Mouse (Mus musculus): ENCODE results near the gene Strbp. TPM values are rescaled to one million over a fixed set of nuclear protein-coding genes. Genes with fewer than 3 reads are reported as not detected.

Strbp gene
- polyA plus RNA-seq, 1 experiment from 2014 or later, result 57.2 TPM

- no peaks in the 10 kb centered on the region for H3K9me3 ChIP-seq (ENCODE audit: control insufficient read depth, low read length)
- H3K4me3 ChIP-seq (ENCODE audit: low read length), result peak within 1 kb of the TSS; percentile 95
- H3K27me3 ChIP-seq (ENCODE audit: control insufficient read depth, insufficient read depth, low read length), result no peaks in the 10 kb centered on the region
- H3K9ac ChIP-seq (ENCODE audit: low read depth, low read length), result peak within 1 kb of the TSS; percentile 92
- under 1% methylated on average over 49 of the region's 51 CpGs for WGBS
- peak within 1 kb of the TSS; percentile 76 for H3K4me2 ChIP-seq (replicated peaks; ENCODE audit: low read depth, low read length)
- peak; percentile 100 for ATAC-seq (ENCODE audit: low FRiP score, low TSS enrichment)
- H3K27ac ChIP-seq (ENCODE audit: low read depth, low read length), result peak within 1 kb of the TSS; percentile 90
- no peaks in the 10 kb centered on the region; the same call in 1 of the 2 replicates for H3K36me3 ChIP-seq (ENCODE audit: control insufficient read depth, insufficient read depth, low read length)
- peaks cover 12% of the 10 kb centered on the region; the same call in 1 of the 2 replicates for H3K4me1 ChIP-seq (ENCODE audit: control insufficient read depth, insufficient read depth, low read length)
Measured at GRCm38 (mm10) chr2:37442611-37443591, 260.8 kb downstream of the Strbp start, which contains the start of the genes Zbtb26, Zbtb6 and Rabgap1. TSS of gene Zbtb26 (minus strand) at chr2:37443135. TSS of gene Zbtb6 (minus strand) at chr2:37443171. TSS of gene Rabgap1 (plus strand) at chr2:37443279.

Small RNA genes lying within 50 kb of the gene (microRNA-seq; reads per million reads assigned to microRNA genes)
- 0.84 reads per million for gene Mir5128

Other genes with a start within 250 kb of the Strbp start
- gene Gpr21, start 187.5 kb downstream of the Strbp start, polyA plus RNA-seq (2014; fragmentation: Nextera tagmentation; extraction: Ambion mirVana), result 1.4 and 2.7 TPM in 2 replicates
- gene Crb2, start 72.4 kb upstream of the Strbp start, polyA plus RNA-seq (2014; fragmentation: Nextera tagmentation; extraction: Ambion mirVana), result 2.2 and 3.2 TPM in 2 replicates